Mouse (Mus musculus) urinary bladder, postnatal 10 days (tissue): ENCODE results near the gene Celsr2.

ENCODE experiments used
- DNase-seq: peaks from one replicate; pipeline ENCODE4 v3.0.0; 2022; ENCODE audit warnings: low spot score

The Celsr2 gene

GRCm38 (mm10) chr3:108378875-108379663, 36.3 kb downstream of the Celsr2 start:
- no peak for DNase-seq

GRCm38 (mm10) chr3:108372691-108373090, 42.7 kb downstream of the Celsr2 start:
- no peak for DNase-seq

GRCm38 (mm10) chr3:108372274-108372673, 43.1 kb downstream of the Celsr2 start:
- no peak for DNase-seq

- no peak for DNase-seq
These were observed 46.6 kb downstream of the Celsr2 start for GRCm38 (mm10) chr3:108368721-108369120.

- DNase-seq: no peak
These were observed 47.5 kb downstream of the Celsr2 start for GRCm38 (mm10) chr3:108367828-108368227.

- no peak for DNase-seq
These were observed 48.2 kb downstream of the Celsr2 start for GRCm38 (mm10) chr3:108367173-108367572.

GRCm38 (mm10) chr3:108364270-108364995, 50.9 kb downstream of the Celsr2 start, which contains the start of gene Mybphl:
TSS of gene Mybphl (plus strand) at chr3:108364911.
- no peak for DNase-seq

GRCm38 (mm10) chr3:108363626-108364025, 51.7 kb downstream of the Celsr2 start:
- no peak for DNase-seq

- DNase-seq: no peak
These were observed 54.5 kb downstream of the Celsr2 start for GRCm38 (mm10) chr3:108360894-108361293.

- DNase-seq: no peak
These were observed 56.9 kb downstream of the Celsr2 start for GRCm38 (mm10) chr3:108358445-108358844.

GRCm38 (mm10) chr3:108357051-108357450, 58.3 kb downstream of the Celsr2 start:
- no peak for DNase-seq

- DNase-seq: no peak
These were observed 60.1 kb downstream of the Celsr2 start for GRCm38 (mm10) chr3:108355245-108355644.

GRCm38 (mm10) chr3:108348376-108348775, 67.0 kb downstream of the Celsr2 start:
- no peak for DNase-seq

GRCm38 (mm10) chr3:108345855-108346254, 69.5 kb downstream of the Celsr2 start:
- DNase-seq: no peak

GRCm38 (mm10) chr3:108342185-108342584, 73.2 kb downstream of the Celsr2 start:
- DNase-seq: no peak

- no peak for DNase-seq
These were observed 74.3 kb downstream of the Celsr2 start for GRCm38 (mm10) chr3:108341040-108341439.
